Mouse (Mus musculus): ENCODE measurements around the gene Aacs. TPM values are rescaled to one million over a fixed set of nuclear protein-coding genes. Genes with fewer than 3 reads are reported as not detected.

The Aacs gene
- polyA plus RNA-seq, 1 experiment from 2014 or later = 35.7 TPM

Small RNAs within 50 kb of the gene (microRNA-seq; reads per million reads assigned to microRNA genes)
- not detected for gene Gm27551

Other genes with a start within 250 kb of the Aacs start
- 27.7 and 30.3 TPM in 2 replicates for gene Scarb1, start 134.7 kb upstream of the Aacs start, polyA plus RNA-seq (2014; fragmentation: Nextera tagmentation; extraction: Ambion mirVana)
- 0.28 TPM in 1 of 2 replicates, not detected in the other for gene Gm10382, start 86.5 kb upstream of the Aacs start, polyA plus RNA-seq (2014; fragmentation: Nextera tagmentation; extraction: Ambion mirVana)
- 979 and 1,019 TPM in 2 replicates for gene Ubc, start 85.6 kb upstream of the Aacs start, polyA plus RNA-seq (2014; fragmentation: Nextera tagmentation; extraction: Ambion mirVana)
- gene Dhx37, start 41.7 kb upstream of the Aacs start, polyA plus RNA-seq (2014; fragmentation: Nextera tagmentation; extraction: Ambion mirVana) = 12.4 and 14.2 TPM in 2 replicates
- gene Bri3bp, start 34.2 kb upstream of the Aacs start, polyA plus RNA-seq (2014; fragmentation: Nextera tagmentation; extraction: Ambion mirVana) = 36.9 and 39.3 TPM in 2 replicates
- 0.08 and 0.09 TPM in 2 replicates for gene Tmem132b, start 56.0 kb downstream of the Aacs start, polyA plus RNA-seq (2014; fragmentation: Nextera tagmentation; extraction: Ambion mirVana)